27 mouse cellular contexts compared by ENCODE assay signal in the genomic region with DNA sequence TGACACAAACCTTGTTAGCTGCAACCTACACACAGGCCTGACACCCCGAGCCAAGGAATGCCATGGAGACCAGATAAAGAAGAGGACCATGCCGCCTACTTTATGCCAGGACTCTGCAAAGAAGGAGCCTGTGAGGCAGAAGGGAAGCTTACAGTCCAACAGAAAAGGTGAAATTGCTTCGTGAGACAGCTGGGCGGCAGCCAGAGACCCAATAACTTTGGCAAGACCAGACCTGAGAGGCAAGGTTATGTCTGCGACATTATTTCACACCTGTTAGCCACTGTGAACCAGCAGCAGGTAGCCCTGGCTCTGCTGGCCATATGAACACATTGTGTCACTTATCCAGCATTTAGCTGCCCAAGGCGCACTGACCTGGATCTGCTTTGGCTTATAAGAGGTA.
"Had no signal": no experiment of that assay in that cellular context is flagged by ENCODE, and none has a peak within 500 bp of the region (broad histone marks: within the 10 kb centered on the region; RNA-seq: fewer than 3 reads in every experiment).

No protein-coding gene starts in this region.

- H3K4me3 ChIP-seq: gastrocnemius, adult 2 months; heart, embryonic 10.5 days; heart, embryonic 12.5 days; hindbrain, embryonic 10.5 days; hindbrain, embryonic 12.5 days; intestine, embryonic 15.5 days; layer of hippocampus, adult 2 months; left cerebral cortex, adult 2 months; limb, embryonic 10.5 days; limb, embryonic 12.5 days; liver, embryonic 13.5 days had no signal

- DNase-seq: gastrocnemius, adult 2 months; gastrocnemius, postnatal 10 days; gastrocnemius, postnatal 25 days; heart, adult 18-20 months; heart, postnatal 10 days; heart, postnatal 4 days; kidney, adult 18-20 months; kidney, adult 8-10 months; kidney, postnatal 10 days; kidney, postnatal 25 days; kidney, postnatal 4 days; liver; liver, embryonic 13.5 days had no signal

- H3K9ac ChIP-seq: heart, embryonic 12.5 days; hindbrain, embryonic 12.5 days; hindbrain, embryonic 14.5 days; intestine, embryonic 15.5 days; limb, embryonic 12.5 days; liver, embryonic 13.5 days had no signal

- H3K27ac ChIP-seq: gastrocnemius, adult 2 months; heart, embryonic 10.5 days; hindbrain, embryonic 10.5 days; hindbrain, embryonic 12.5 days; hindbrain, embryonic 14.5 days; intestine, embryonic 15.5 days; layer of hippocampus, adult 2 months; left cerebral cortex, adult 2 months; limb, embryonic 10.5 days; limb, embryonic 12.5 days; liver, embryonic 13.5 days had no signal

- H3K4me1 ChIP-seq: heart, embryonic 10.5 days; heart, embryonic 12.5 days had no signal

- H3K36me3 ChIP-seq: heart, embryonic 10.5 days; heart, embryonic 12.5 days; hindbrain, embryonic 10.5 days; hindbrain, embryonic 12.5 days; intestine, embryonic 15.5 days; limb, embryonic 10.5 days; limb, embryonic 12.5 days; liver, embryonic 13.5 days had no signal

- H3K9me3 ChIP-seq: heart, embryonic 10.5 days; heart, embryonic 12.5 days; hindbrain, embryonic 10.5 days; hindbrain, embryonic 12.5 days; intestine, embryonic 15.5 days; limb, embryonic 10.5 days; limb, embryonic 12.5 days; liver, embryonic 13.5 days had no signal

- ATAC-seq: hindbrain, embryonic 16.5 days; inflammation-experienced regulatory T-cells, adult 6 months; intestine, embryonic 15.5 days; intestine, postnatal 0 days had no signal

- H3K4me2 ChIP-seq: heart, embryonic 12.5 days; hindbrain, embryonic 12.5 days; hindbrain, embryonic 14.5 days; intestine, embryonic 15.5 days; limb, embryonic 12.5 days; liver, embryonic 11.5 days; liver, embryonic 13.5 days had no signal
